Mouse (Mus musculus): Measurements from ENCODE around the gene Atg16l1. TPM values are rescaled to one million over a fixed set of nuclear protein-coding genes. Genes with fewer than 3 reads are reported as not detected.

Gene Atg16l1
- polyA plus RNA-seq, 1 experiment = 20.0 TPM

DNA sequence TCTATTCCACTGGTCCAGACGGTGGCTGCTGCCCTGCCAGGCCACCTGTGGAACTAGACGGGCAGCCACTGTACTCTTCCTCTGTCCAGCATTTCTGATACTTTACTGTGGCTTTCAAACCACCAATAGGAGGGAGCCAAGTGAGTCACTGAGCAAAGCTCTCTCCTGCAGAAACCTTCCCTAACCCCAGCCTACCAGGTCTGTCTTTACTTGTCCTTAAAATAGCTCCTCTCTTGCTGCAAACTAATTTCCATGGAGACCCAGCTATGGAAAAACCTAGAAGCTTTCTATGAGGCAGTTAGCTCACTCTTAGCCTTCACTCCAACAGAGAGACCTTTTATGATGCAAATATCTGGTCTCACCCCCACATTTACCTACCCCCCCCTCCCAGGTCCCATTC is 33.6 kb upstream of the Atg16l1 start:
- H3K36me3 ChIP-seq (ENCODE audit: control insufficient read depth, insufficient read depth, low read length) = no peaks in the 10 kb centered on the region
- H3K27me3 ChIP-seq (replicated peaks; ENCODE audit: control insufficient read depth, insufficient read depth, low read length) = no peaks in the 10 kb centered on the region
- TF ChIP-seq CTCF (conservative IDR thresholded peaks at IDR 0.05; ENCODE audit: insufficient read depth, insufficient read length, low read depth, low read length) = no peak
- TF ChIP-seq POLR2A (IDR thresholded peaks at IDR 0.05; ENCODE audit: low read depth, low read length) = no peak
- H3K4me1 ChIP-seq (ENCODE audit: control insufficient read depth, insufficient read depth, low read length) = no peaks in the 10 kb centered on the region
- H3K4me3 ChIP-seq (ENCODE audit: insufficient read depth, low read depth, low read length) = no peak overlapping the region
- H3K27ac ChIP-seq (ENCODE audit: insufficient read depth, low read depth, low read length) = no peak overlapping the region
- WGBS = 38% methylated on average over 2 of the region's 2 CpGs
- no peak for DNase-seq

DNA sequence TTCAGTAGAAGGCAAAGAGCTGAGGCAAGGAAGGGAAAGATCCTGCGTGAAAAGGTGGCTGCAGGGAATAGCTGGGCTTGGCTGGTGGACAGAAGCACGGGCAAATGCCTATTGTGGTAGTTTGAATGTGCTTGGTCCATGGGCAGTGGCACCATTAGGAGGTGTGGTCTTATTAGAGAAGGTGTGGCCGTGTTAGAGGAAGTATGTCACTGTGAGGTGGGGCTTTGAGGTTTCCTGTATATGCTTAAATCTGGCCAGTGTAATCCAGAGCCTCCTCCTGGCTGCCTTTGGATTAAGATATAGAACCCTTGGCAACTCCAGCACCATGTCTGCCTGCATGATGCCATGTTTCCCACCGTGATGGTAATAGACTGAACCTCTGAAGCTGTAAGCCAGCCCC is 32.3 kb upstream of the Atg16l1 start:
- no peak for DNase-seq
- H3K27me3 ChIP-seq (replicated peaks; ENCODE audit: control insufficient read depth, insufficient read depth, low read length) = no peaks in the 10 kb centered on the region
- H3K4me1 ChIP-seq (ENCODE audit: control insufficient read depth, insufficient read depth, low read length) = no peaks in the 10 kb centered on the region
- H3K4me3 ChIP-seq (ENCODE audit: insufficient read depth, low read depth, low read length) = no peak overlapping the region
- TF ChIP-seq CTCF (conservative IDR thresholded peaks at IDR 0.05; ENCODE audit: insufficient read depth, insufficient read length, low read depth, low read length) (no peak), POLR2A (IDR thresholded peaks at IDR 0.05; ENCODE audit: low read depth, low read length) (no peak)
- H3K36me3 ChIP-seq (ENCODE audit: control insufficient read depth, insufficient read depth, low read length) = no peaks in the 10 kb centered on the region
- H3K27ac ChIP-seq (ENCODE audit: insufficient read depth, low read depth, low read length) = no peak overlapping the region
- 70% methylated on average over 4 of the region's 4 CpGs for WGBS

DNA sequence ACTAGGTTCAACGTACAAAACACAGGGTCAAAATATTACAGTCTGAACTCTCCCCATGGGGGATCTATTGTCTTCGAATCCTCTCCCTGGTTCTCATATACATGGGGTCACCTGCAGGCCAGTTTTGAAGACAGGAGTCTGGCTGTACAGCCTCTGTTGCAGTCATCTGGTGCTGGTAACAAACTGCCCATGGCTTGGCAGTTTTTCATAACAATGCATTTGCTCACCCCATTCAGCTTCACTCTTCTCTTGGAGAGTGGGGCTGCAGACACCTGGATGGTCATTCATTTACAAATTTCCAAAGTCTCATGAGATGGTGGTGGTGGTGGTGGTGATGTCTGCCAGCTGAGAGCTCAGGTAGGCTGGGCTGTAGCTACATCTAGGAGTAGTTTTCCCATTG is 26.6 kb upstream of the Atg16l1 start:
- DNase-seq = no peak
- 78% methylated on average over 2 of the region's 2 CpGs for WGBS
- TF ChIP-seq CTCF (conservative IDR thresholded peaks at IDR 0.05; ENCODE audit: insufficient read depth, insufficient read length, low read depth, low read length) (no peak), POLR2A (IDR thresholded peaks at IDR 0.05; ENCODE audit: low read depth, low read length) (no peak)

DNA sequence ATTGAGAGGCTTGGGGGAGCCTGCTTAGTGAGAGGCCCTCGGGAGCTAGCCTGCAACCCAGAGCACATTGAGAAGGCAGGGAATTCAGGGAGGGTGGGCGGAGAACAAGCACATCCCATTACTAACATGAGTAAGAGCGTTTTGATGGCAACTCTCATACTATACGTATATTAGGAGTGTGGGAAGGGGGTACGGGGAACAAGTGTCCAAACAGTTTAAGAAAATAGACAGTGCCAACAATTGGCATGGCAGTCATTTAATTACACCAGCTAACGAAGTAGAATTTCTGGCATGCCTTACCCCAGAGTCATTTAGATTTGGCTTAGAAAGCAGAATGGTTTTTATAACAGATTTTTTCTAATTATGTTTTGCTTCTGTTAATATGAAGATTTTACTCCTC is 25.8 kb upstream of the Atg16l1 start:
- TF ChIP-seq POLR2A (IDR thresholded peaks at IDR 0.05; ENCODE audit: low read depth, low read length) (no peak), CTCF (conservative IDR thresholded peaks at IDR 0.05; ENCODE audit: insufficient read depth, insufficient read length, low read depth, low read length) (no peak)
- WGBS = 78% methylated on average over 6 of the region's 6 CpGs
- H3K27me3 ChIP-seq (replicated peaks; ENCODE audit: control insufficient read depth, insufficient read depth, low read length) = no peaks in the 10 kb centered on the region
- no peaks in the 10 kb centered on the region for H3K4me1 ChIP-seq (ENCODE audit: control insufficient read depth, insufficient read depth, low read length)
- no peak for DNase-seq
- H3K4me3 ChIP-seq (ENCODE audit: insufficient read depth, low read depth, low read length) = no peak overlapping the region
- no peak overlapping the region for H3K27ac ChIP-seq (ENCODE audit: insufficient read depth, low read depth, low read length)
- H3K36me3 ChIP-seq (ENCODE audit: control insufficient read depth, insufficient read depth, low read length) = no peaks in the 10 kb centered on the region

More for the DNA sequence above, 26.6 kb upstream of the Atg16l1 start:
- Histone ChIP-seq H3K4me3 (ENCODE audit: insufficient read depth, low read depth, low read length) (no peak overlapping the region), H3K4me1 (ENCODE audit: control insufficient read depth, insufficient read depth, low read length) (no peaks in the 10 kb centered on the region), H3K27me3 (replicated peaks; ENCODE audit: control insufficient read depth, insufficient read depth, low read length) (no peaks in the 10 kb centered on the region), H3K27ac (ENCODE audit: insufficient read depth, low read depth, low read length) (no peak overlapping the region), H3K36me3 (ENCODE audit: control insufficient read depth, insufficient read depth, low read length) (no peaks in the 10 kb centered on the region)

DNA sequence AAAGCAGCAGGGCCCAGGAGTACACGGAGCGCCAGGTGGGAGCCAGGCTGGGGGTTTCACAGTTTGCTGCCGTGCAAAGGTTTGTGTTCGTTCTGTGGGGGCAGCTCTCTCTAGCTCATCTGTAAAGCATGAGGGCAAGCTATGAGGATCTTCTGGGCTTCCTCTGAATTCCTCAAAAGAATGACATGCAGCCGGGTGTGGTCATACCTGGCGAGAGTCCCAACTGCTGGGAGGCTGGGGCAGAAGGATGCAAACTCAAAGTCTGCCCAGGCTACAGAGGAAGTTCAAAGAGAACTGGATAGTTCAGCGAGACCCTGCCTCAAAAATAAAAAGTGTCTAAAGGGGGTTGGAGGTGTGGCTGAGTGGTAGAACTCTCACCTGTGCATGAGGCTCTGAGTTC is 25.4 kb upstream of the Atg16l1 start:
- Histone ChIP-seq H3K27ac (ENCODE audit: insufficient read depth, low read depth, low read length) (no peak overlapping the region), H3K4me1 (ENCODE audit: control insufficient read depth, insufficient read depth, low read length) (no peaks in the 10 kb centered on the region), H3K36me3 (ENCODE audit: control insufficient read depth, insufficient read depth, low read length) (no peaks in the 10 kb centered on the region), H3K27me3 (replicated peaks; ENCODE audit: control insufficient read depth, insufficient read depth, low read length) (no peaks in the 10 kb centered on the region), H3K4me3 (ENCODE audit: insufficient read depth, low read depth, low read length) (no peak overlapping the region)
- no peak for TF ChIP-seq POLR2A (IDR thresholded peaks at IDR 0.05; ENCODE audit: low read depth, low read length)
- no peak for TF ChIP-seq CTCF (conservative IDR thresholded peaks at IDR 0.05; ENCODE audit: insufficient read depth, insufficient read length, low read depth, low read length)
- WGBS = 83% methylated on average over 7 of the region's 7 CpGs
- DNase-seq = no peak

- no peaks in the 10 kb centered on the region for H3K36me3 ChIP-seq (ENCODE audit: control insufficient read depth, insufficient read depth, low read length)
- no peak overlapping the region for H3K27ac ChIP-seq (ENCODE audit: insufficient read depth, low read depth, low read length)
- H3K27me3 ChIP-seq (replicated peaks; ENCODE audit: control insufficient read depth, insufficient read depth, low read length) = no peaks in the 10 kb centered on the region
- no peaks in the 10 kb centered on the region for H3K4me1 ChIP-seq (ENCODE audit: control insufficient read depth, insufficient read depth, low read length)
- no peak for TF ChIP-seq CTCF (conservative IDR thresholded peaks at IDR 0.05; ENCODE audit: insufficient read depth, insufficient read length, low read depth, low read length)
- no peak for TF ChIP-seq POLR2A (IDR thresholded peaks at IDR 0.05; ENCODE audit: low read depth, low read length)
- H3K4me3 ChIP-seq (ENCODE audit: insufficient read depth, low read depth, low read length) = no peak overlapping the region
- WGBS = 73% methylated on average over 5 of the region's 5 CpGs
- DNase-seq = no peak
Measured at GRCm38 (mm10) chr1:87733212-87733611, 22.5 kb upstream of the Atg16l1 start.

DNA sequence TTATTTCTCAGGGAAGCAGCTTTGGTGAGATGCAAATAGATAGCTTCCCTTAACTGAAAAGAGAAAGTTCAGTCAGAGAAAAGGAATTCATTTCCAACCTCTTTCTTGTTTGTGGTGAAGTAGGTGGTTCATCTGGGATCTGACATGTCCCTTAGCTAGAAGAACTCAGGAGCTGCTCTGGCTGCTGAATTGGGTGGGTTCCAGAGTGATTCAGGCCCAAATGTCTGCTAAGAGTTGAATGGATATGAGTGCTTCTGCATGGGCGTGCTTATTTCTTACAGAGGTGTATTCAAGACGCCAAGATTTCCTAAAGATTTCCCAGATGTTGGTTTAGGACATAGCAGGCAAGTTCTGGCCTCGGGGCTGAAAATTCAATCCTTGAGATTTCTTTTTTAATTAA is 21.5 kb upstream of the Atg16l1 start:
- no peak for TF ChIP-seq POLR2A (IDR thresholded peaks at IDR 0.05; ENCODE audit: low read depth, low read length)
- no peak for TF ChIP-seq CTCF (conservative IDR thresholded peaks at IDR 0.05; ENCODE audit: insufficient read depth, insufficient read length, low read depth, low read length)
- Histone ChIP-seq H3K36me3 (ENCODE audit: control insufficient read depth, insufficient read depth, low read length) (no peaks in the 10 kb centered on the region), H3K27ac (ENCODE audit: insufficient read depth, low read depth, low read length) (no peak overlapping the region), H3K4me3 (ENCODE audit: insufficient read depth, low read depth, low read length) (no peak overlapping the region), H3K4me1 (ENCODE audit: control insufficient read depth, insufficient read depth, low read length) (no peaks in the 10 kb centered on the region), H3K27me3 (replicated peaks; ENCODE audit: control insufficient read depth, insufficient read depth, low read length) (no peaks in the 10 kb centered on the region)
- WGBS = 88% methylated on average over 3 of the region's 3 CpGs
- DNase-seq = no peak
